Mouse (Mus musculus) yolk sac, embryonic 10.5 days (tissue): ENCODE results near the gene Resf1.
"Not testable (repeated sequence)": the region's sequence is repeated elsewhere in the genome, so short reads cannot be mapped to it uniquely, and the experiment has no call there.

Experiments used
- DNase-seq: peaks from one replicate; pipeline ENCODE4 v3.0.0-alpha.2; 2017; ENCODE audit warnings: low spot score

Resf1 gene

DNA sequence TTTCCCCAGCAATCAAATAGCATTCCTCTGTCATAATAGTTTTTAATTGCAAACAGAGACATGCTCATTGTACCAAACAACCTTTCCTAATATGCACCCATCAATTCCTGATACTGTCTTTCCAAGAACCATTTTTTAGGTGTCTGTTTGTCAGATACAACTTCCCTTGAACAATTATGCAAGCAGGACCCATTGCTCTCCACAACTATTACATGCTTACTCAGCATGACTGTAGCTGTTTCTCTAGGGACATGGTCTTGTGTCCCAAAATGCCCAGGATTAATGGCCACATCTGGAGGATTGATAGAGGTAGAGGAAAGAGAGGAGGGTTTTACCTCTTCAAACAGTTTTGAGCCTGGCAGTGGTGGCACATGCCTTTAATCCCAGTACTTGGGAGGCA, 35.2 kb downstream of the Resf1 start:
- DNase-seq: no peak

DNA sequence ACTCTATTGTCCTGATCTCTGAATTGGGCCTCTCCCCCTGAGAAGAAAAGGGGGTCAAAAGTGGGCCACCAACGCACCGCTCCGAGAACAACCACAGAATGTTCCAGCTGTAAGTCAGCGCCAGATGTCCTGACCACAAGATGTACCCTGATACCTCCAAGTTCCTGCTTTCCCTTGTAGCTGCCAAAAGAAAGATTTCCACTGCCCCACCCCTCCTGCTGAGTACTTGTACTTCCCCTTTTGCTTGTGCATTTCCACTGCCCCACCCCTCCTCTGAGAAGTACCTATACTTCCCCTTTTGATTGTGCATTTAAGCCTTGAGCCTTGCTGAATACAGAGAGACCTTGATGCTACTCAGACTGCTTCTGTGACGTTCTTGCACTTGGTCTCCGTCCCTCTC, 39.0 kb downstream of the Resf1 start:
- DNase-seq: not testable (repeated sequence)

DNA sequence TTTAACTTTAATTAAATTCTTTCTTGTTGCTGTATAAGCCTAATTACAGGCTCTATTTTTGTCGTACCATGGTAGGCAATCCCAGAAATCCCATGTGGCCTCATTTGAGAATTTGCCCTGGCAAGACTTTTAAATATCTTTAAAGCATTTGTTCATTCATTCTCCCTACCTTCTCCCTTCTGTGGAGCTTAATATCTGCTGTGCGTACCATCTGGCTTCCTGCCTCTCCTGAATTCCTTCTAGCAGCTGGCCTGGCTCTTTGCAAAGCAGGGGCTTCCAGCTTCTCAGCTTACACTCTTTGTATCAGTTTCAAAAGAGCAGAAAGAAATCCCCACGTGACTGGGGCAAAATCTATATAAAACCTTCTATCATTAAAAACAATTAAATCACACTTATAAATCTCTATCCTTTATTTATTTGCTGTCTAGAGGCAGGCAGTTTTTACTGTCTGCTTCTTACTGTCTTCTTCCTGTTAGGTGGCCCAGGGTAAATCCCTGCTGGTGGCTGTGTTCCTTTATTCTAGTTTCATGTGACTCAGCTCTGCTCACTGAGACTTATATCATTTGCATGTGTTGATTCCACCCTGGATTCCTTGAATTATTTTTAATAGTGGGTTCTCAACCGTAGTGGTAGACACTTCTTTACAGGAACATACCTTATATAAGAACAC, 45.7 kb downstream of the Resf1 start:
- DNase-seq: no peak

DNA sequence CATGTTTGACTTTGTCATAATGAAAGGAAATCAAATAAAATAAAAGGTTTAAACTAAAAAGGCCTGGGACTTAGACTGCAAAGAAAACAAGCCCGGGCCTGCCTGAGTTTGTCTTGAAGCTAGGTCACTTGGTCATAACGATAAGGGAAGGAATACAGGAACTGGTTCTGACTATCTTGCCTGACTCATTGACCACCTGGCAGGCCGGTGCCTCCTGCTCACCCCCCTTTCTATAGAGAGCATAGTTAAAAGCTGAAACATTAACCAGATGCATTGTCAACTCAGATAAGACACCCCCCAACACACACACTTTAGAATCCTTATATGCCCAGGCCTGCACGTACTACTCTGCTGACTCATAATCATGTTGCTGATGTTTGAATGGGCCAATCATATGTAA, 46.6 kb downstream of the Resf1 start:
- not testable (repeated sequence) for DNase-seq

DNA sequence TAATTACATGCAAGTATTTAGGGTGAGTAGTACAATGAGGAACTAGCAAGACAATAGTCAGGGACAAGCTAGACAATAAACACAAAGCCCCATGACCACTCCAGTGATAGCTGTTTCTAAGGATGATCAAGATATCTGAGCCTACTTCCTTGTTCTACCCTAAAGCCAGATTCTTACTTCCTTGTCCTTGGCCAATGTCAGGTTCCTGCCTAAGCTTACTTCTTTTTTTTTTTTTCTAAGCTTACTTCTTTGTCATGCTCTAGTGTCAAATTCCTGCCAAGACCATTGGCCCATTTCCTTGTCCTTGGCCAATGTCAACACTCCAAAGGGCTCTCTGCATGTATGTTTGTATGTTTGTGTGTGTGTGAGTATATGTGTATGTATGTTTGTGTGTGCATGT, 47.9 kb downstream of the Resf1 start:
- no peak for DNase-seq

DNA sequence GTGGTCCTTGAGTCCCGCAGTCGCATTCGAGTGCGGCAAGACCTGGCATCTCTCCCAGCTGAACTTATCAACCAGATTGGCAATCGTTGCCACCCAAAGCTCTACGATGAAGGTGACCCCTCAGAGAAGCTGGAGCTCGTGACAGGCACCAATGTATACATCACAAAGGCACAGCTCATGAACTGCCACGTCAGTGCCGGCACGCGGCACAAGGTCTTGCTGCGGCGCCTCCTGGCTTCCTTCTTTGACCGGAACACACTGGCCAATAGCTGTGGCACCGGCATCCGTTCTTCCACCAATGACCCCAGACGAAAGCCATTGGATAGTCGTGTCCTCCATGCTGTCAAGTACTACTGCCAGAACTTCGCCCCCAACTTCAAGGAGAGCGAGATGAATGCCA, 53.3 kb downstream of the Resf1 start:
- not testable (repeated sequence) for DNase-seq

DNA sequence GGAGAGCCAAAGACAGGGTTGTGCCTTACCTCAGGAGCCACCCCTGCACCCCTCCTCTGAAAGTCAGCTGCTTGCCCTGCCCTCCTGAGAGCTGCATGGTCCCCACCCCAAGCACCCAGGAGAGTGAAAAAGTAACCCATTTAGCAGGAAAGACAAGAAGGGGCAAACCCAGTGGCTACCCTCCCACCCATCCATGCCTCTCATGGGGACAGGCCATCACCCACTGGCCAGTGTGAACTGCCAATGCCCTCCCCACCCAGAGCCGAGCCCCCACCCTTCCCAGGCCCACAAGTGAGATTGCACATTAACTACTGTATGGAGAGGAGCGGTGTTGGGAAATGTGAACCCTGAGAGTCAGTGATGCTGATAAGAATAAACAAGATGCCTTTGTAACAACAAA, 56.8 kb downstream of the Resf1 start:
- DNase-seq: not testable (repeated sequence)

DNA sequence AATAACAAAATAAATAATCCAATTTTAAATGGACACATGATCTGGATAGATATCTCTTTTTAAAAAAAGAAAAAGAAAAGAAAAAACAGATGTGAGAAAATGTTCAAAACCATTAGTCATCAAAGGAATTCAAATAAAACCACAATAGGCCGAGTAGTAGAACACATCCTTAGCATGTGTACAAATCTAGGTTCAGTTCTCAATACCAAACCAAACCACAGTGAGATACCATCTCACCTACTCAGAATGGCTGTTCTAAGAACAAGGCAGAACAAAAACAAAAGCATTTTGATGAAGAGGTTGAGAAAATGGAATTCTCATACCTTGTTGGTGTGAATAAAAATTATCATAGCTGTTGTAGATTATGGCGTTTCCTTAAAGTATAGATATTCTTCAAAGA, 57.2 kb downstream of the Resf1 start:
- DNase-seq: no peak

DNA sequence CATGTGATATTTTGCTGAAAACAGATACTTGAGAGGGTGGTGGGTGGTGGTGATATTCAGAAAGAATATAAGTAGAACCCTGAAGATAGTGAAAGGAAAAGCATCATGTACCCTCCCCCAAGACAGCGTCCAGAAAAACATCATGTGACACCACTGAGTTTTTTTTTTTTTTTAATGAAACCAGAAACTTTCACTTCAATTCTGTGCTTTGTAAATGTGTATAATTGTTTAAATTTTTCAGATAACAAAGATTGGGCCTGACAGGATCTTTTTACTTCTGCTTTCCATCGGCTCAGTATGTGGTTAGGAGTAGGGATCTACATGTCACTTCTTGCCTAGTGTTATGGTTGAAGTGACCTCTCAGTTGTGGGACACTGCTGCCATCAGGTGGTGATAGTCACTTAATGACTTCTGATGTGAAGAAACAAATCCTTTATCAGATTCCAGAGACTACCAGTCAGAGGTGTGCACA, 65.8 kb downstream of the Resf1 start:
- DNase-seq: peak; percentile 73

DNA sequence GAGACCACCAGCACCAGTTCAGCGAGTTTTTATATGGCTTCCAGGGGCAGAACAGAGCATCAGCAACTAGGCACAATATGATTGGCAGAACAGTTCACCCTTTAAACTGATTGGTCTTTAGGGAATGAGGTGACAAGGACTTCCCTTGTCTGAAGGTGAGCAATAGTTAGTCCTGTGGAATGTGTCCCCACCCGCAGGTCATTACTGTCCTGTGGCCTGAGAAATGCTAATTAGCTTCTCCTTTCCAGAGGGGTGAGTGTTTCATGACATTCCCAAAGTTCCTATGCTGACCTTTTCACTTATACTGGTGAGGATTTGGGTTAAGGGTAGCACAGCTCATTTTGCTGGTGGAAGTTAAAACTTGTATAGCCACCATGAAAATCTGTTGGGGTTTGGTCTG, 74.3 kb downstream of the Resf1 start:
- DNase-seq: no peak
